Mouse (Mus musculus): ENCODE results near the gene Slc25a35. TPM values are rescaled to one million over a fixed set of nuclear protein-coding genes. Genes with fewer than 3 reads are reported as not detected.
"Not testable (repeated sequence)": the region's sequence is repeated elsewhere in the genome, so short reads cannot be mapped to it uniquely, and the experiment has no call there.

The Slc25a35 gene
- 10 to 100 TPM; 14.7 to 35.0 (median 28.1) TPM for total RNA-seq (2022)

- DNase-seq: peak; percentile 91
These were observed at the start of gene Slc25a35 for GRCm38 (mm10) chr11:68967337-68968282. Slc25a35 (plus strand) TSS chr11:68968131.

GRCm38 (mm10) chr11:68923191-68923590 lies 44.7 kb upstream of the Slc25a35 start:
- no peak for DNase-seq

DNA sequence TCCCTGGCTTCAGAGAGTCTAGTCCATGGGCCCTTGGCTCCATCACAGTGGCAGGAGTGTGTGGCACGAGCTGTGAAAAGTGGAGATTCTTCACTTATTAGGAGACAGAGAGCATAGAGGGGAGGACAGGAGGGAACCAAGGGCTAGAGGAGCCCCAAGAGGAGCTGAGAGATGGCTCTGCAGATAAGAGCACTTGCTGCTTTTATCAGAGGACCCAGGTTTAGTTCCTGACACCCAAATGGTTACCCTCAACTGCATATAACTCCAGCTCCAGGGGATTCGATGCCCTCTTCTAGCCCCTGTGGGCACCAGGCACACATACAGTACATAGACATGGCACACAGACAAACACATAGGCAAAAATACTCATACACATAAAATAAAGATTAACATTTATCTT lies 43.2 kb upstream of the Slc25a35 start:
- no peak for DNase-seq

DNA sequence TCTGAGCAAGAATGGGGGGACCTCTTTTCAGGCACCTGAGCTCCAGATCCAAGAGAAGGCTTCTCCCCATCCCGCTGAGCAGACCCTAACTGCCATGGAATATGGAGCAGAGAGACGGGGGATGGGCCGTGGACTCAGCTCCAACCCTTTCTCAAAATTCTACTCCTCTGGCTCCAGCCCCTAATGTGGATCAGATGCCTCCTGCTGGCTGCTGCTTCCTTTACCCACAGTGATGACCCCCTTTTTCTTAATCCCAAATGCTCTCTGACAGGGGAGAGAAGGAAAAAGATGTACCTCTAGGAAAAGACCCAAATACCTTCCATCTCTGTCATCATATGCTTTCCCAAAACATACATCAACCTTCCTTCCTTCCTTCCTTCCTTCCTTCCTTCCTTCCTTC lies 41.0 kb upstream of the Slc25a35 start, which contains the start of gene Odf4:
Gene Odf4, minus strand, starts transcription at position 101 of the 400 bp plus-strand sequence.
- DNase-seq: no peak

DNA sequence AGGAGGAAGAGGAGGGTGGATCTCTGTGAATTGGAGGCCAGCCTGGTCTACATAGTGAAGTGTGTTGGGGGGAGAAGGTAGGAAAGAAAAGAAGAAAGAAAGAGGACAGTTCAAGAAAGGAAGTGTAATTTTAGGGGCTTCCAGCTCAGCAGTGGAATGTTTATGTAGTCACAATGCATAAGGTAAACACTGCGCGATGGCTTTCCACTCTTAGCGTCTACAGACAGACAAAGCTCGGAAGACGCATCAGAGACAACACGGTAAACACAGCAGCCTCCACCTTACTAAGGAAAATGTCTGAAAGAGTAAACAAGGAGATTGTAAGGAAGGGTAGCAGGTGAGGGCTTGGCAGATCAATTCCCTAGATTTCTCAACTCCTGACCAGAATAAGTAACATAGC lies 38.0 kb upstream of the Slc25a35 start:
- DNase-seq: no peak

GRCm38 (mm10) chr11:68933885-68934507 lies 33.9 kb upstream of the Slc25a35 start:
- DNase-seq: no peak

GRCm38 (mm10) chr11:68936951-68937350 lies 31.0 kb upstream of the Slc25a35 start:
- DNase-seq: not testable (repeated sequence)

DNA sequence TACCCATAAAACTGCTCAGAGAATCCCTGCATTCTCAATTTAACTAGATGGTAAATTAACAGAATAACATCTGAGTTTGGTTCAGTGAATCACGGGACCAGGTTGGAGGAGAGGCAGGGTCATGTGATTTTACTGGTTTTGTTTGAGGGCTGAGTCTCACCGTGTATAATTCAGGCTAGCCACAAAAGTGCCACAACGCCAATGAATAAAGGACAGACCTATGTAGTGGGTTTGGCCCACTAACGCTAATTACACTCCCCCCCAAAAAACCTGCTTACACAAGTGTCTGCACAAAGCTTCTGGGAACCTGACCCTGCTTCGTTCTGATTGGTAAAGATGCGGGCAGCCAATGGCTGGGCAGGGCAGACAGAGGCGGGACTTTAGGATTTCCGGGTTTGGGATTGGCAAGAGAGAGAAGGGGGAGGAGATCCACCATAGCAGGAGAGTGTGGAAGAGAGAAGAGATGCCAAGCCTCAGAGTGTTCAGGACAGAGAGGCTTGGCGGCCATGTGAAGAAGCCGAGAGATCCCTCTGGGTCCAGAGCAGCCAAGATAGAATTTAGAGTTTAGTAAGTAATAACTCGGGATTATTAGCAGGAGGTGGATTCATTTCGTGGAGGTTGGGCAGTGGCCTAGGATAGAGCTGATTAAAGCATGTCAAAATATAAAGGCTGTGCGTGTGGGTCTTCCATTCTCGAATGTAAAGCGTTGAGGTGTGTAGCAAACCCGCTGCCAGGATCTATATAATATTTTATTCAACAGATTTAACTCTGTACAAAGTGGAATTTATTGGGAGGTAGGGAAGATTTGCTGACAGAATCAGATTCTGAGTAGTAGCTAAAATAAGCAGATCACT lies 28.3 kb upstream of the Slc25a35 start:
- DNase-seq: peak; percentile 87

- no peak for DNase-seq
These were observed 27.4 kb upstream of the Slc25a35 start for GRCm38 (mm10) chr11:68940516-68940915.

- DNase-seq: no peak
These were observed 25.2 kb upstream of the Slc25a35 start for GRCm38 (mm10) chr11:68942731-68943130.

GRCm38 (mm10) chr11:68945245-68945644 lies 22.7 kb upstream of the Slc25a35 start:
- DNase-seq: no peak

- DNase-seq: no peak
These were observed 21.9 kb upstream of the Slc25a35 start for GRCm38 (mm10) chr11:68946001-68946400.

DNA sequence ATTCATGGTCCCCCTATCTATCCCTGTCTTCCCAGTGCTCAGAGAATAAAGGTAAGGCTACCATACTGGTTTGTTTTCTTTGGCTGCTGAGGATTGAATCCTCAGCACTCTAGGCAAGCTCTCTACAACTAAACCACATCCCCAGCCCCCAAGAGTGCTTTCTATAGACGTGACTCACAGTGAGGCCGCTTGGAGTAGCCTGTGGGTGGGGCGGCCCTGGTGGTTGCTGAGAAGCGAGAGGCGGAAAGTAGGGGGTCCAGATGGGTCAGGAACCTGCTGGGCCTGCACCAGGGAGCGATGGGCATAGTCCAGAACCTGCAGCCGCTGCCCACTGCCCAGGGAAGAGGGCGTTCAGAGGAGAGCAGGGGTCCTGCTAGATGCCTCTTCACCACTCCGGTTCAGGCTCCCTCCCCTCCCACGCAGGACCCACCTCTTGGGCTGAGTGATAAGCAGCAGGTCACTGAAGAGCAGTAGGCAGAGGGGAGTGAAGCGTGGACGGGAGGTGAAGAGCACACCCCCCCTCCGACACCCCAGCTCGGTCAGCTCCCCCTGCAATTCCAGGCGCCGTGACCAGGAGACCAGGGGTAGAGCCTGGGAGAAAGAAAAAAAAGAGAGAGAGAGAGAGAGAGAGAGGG lies 21.0 kb upstream of the Slc25a35 start:
- no peak for DNase-seq

GRCm38 (mm10) chr11:68947542-68947993 lies 20.4 kb upstream of the Slc25a35 start:
- DNase-seq: no peak

DNA sequence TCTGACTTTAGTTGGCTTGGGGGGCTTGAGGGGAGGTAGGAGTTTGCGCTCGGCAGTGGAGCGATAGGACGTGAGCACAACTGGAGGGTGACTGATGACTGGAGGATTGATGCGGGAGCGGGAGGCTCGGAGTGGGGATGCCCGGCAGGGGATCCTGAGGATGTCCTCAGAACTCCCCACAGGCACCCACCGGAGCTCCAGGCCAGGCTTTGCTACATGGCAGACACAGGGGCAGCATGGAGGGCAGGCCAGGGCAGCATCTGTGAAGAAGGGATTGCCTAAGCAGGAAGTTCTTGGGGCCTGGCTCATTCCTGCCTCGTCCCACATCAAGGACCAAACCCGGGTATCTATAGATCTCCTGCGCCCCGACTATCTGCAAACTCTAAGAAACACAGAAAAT lies 14.0 kb upstream of the Slc25a35 start:
- no peak for DNase-seq

GRCm38 (mm10) chr11:68954408-68954807 lies 13.5 kb upstream of the Slc25a35 start:
- no peak for DNase-seq

DNA sequence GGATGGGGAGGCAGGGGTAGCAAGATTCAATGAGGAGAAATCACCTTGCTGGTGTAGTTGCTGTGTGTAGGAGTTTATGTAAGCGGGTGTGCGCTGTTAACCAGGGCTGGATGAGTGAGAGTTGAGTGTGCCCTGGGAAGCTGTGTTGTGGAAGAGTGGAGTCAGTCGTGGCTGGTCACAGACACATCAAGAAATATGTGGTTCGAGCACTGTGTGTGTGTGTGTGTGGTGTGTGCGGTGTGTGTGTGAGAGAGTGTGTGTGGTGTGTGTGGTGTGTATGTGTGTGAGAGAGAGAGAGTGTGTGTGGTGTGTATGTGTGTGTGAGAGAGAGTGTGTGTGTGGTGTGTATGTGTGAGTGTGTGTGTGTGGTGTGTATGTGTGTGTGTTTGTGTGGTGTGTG lies 12.5 kb upstream of the Slc25a35 start:
- DNase-seq: no peak

- DNase-seq: no peak
These were observed 11.8 kb upstream of the Slc25a35 start for GRCm38 (mm10) chr11:68956107-68956506.

- no peak for DNase-seq
These were observed 11.2 kb upstream of the Slc25a35 start for GRCm38 (mm10) chr11:68956697-68957096.

- DNase-seq: no peak
These were observed 10.6 kb upstream of the Slc25a35 start, which contains the start of gene Arhgef15 for GRCm38 (mm10) chr11:68957308-68957707. Arhgef15 (minus strand) TSS chr11:68957480.

- DNase-seq: no peak
These were observed 10.0 kb upstream of the Slc25a35 start for GRCm38 (mm10) chr11:68957971-68958370.

DNA sequence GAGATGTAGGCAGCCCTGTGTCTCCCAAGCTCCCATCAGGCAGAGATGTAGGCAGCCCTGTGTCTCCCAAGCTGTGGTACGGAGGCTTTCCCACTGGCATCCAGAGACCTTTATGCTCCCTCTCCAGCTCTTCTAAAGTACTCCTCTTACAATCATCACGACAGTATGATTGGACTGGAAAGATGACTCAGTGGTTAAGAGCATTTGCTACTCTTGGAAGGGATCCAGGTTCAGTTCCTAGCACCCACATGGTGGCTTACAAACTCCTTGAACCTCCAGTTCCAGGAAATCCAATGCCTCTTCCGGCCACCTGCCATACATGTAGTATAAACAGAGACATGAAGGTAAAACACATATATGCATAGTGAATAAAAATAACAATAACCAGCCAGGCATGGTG lies 6.3 kb upstream of the Slc25a35 start:
- DNase-seq: no peak

Measured in adrenal gland, adult 8-10 months (tissue).